Mouse (Mus musculus) testis, adult 2 months (tissue): ENCODE data around the gene Mcpt1. TPM values are rescaled to one million over a fixed set of nuclear protein-coding genes. Genes with fewer than 3 reads are reported as not detected.
"Not testable (repeated sequence)": the region's sequence is repeated elsewhere in the genome, so short reads cannot be mapped to it uniquely, and the experiment has no call there.

Experiments used
- H3K27ac ChIP-seq: fragments of 200-500 bp; 2 replicates; pipeline ENCODE4 v1.5.1; 2012; ENCODE audit warnings: low read depth, low read length; ENCODE audit not compliant: control insufficient read depth, insufficient read depth
- H3K27me3 ChIP-seq: fragments of 200-500 bp; 2 replicates; pipeline ENCODE4 v1.6.1; 2012; ENCODE audit warnings: mild to moderate bottlenecking, low read length, moderate library complexity; ENCODE audit not compliant: control insufficient read depth, insufficient read depth
- H3K36me3 ChIP-seq: fragments of 200-500 bp; 2 replicates; pipeline ENCODE4 v1.6.1; 2012; ENCODE audit warnings: mild to moderate bottlenecking, low read length; ENCODE audit not compliant: control insufficient read depth, insufficient read depth
- H3K4me1 ChIP-seq: fragments of 200-500 bp; 2 replicates; pipeline ENCODE4 v1.6.1; 2012; ENCODE audit warnings: low read length; ENCODE audit not compliant: control insufficient read depth, insufficient read depth
- H3K4me3 ChIP-seq: fragments of 200-500 bp; 2 replicates; pipeline ENCODE4 v1.5.1; 2012; ENCODE audit warnings: low read depth, mild to moderate bottlenecking, low read length, moderate library complexity, mixed read lengths; ENCODE audit not compliant: control insufficient read depth
- CTCF ChIP-seq: fragments of 200-500 bp; IDR thresholded peaks from 2 replicates; pipeline ENCODE4 v1.5.1; 2012; ENCODE audit warnings: low read depth, mild to moderate bottlenecking, inconsistent platforms, low read length, moderate library complexity; ENCODE audit not compliant: control insufficient read depth, insufficient read depth, insufficient replicate concordance
- POLR2A ChIP-seq: fragments of 200-500 bp; IDR thresholded peaks from 2 replicates; pipeline ENCODE4 v1.6.1; 2012; ENCODE audit warnings: low read depth, mild to moderate bottlenecking, inconsistent platforms, low read length, moderate library complexity; ENCODE audit not compliant: control insufficient read depth
- polyA plus RNA-seq: library from polyadenylated mRNA; depleted of rRNA; stranded (reverse); fragments of >200 nt; gene quantifications from 2 replicates; pipeline ENCODE4 v1.2.3, GENCODE M21; 2012; rRNA removed

Gene Mcpt1
- polyA plus RNA-seq, result not detected in 2 replicates

- not testable (repeated sequence) for H3K4me3 ChIP-seq, H3K27ac ChIP-seq, H3K36me3 ChIP-seq, H3K4me1 ChIP-seq, H3K27me3 ChIP-seq
Measured at GRCm38 (mm10) chr14:56017671-56018070, at the start of gene Mcpt1. Gene Mcpt1, plus strand, starts transcription at chr14:56017971.

GRCm38 (mm10) chr14:55987464-55987863 is 30.3 kb upstream of the Mcpt1 start:
- H3K36me3 ChIP-seq, H3K27ac ChIP-seq, H3K4me1 ChIP-seq, H3K4me3 ChIP-seq, H3K27me3 ChIP-seq: not testable (repeated sequence)

GRCm38 (mm10) chr14:56013147-56013546 is 4.6 kb upstream of the Mcpt1 start:
- Histone ChIP-seq H3K4me1 (no peaks in the 10 kb centered on the region; the same call in 1 of the 2 replicates), H3K27me3 (no peaks in the 10 kb centered on the region), H3K4me3 (no peak overlapping the region), H3K27ac (no peak overlapping the region), H3K36me3 (no peaks in the 10 kb centered on the region)
- TF ChIP-seq CTCF (no peak), POLR2A (no peak)

GRCm38 (mm10) chr14:56013924-56014323 is 3.8 kb upstream of the Mcpt1 start:
- Histone ChIP-seq H3K27ac (no peak overlapping the region), H3K36me3 (no peaks in the 10 kb centered on the region), H3K4me1 (no peaks in the 10 kb centered on the region; the same call in 1 of the 2 replicates), H3K27me3 (no peaks in the 10 kb centered on the region), H3K4me3 (no peak overlapping the region)
- TF ChIP-seq CTCF (no peak), POLR2A (no peak)

GRCm38 (mm10) chr14:56019446-56019845 is 1.7 kb downstream of the Mcpt1 start:
- H3K27me3 ChIP-seq, result no peaks in the 10 kb centered on the region
- H3K4me3 ChIP-seq, result no peak overlapping the region
- no peaks in the 10 kb centered on the region for H3K36me3 ChIP-seq
- no peak overlapping the region for H3K27ac ChIP-seq
- no peaks in the 10 kb centered on the region for H3K4me1 ChIP-seq
- TF ChIP-seq CTCF (no peak), POLR2A (no peak)

GRCm38 (mm10) chr14:56021305-56021704 is 3.5 kb downstream of the Mcpt1 start:
- H3K4me1 ChIP-seq, H3K4me3 ChIP-seq, H3K36me3 ChIP-seq, H3K27me3 ChIP-seq, H3K27ac ChIP-seq: not testable (repeated sequence)

- H3K27ac ChIP-seq, H3K27me3 ChIP-seq, H3K36me3 ChIP-seq, H3K4me1 ChIP-seq, H3K4me3 ChIP-seq: not testable (repeated sequence)
Measured at GRCm38 (mm10) chr14:56030395-56030794, 12.6 kb downstream of the Mcpt1 start, which contains the start of gene Mcpt9. Gene Mcpt9, minus strand, starts transcription at chr14:56030495.

GRCm38 (mm10) chr14:56034433-56034832 is 16.7 kb downstream of the Mcpt1 start:
- H3K4me3 ChIP-seq, result no peak overlapping the region
- H3K4me1 ChIP-seq, result no peaks in the 10 kb centered on the region
- TF ChIP-seq POLR2A, result no peak
- no peak for TF ChIP-seq CTCF
- H3K27me3 ChIP-seq, result no peaks in the 10 kb centered on the region
- no peak overlapping the region for H3K27ac ChIP-seq
- H3K36me3 ChIP-seq, result no peaks in the 10 kb centered on the region

GRCm38 (mm10) chr14:56041792-56042191 is 24.0 kb downstream of the Mcpt1 start, which contains the start of gene Mcpt2:
Gene Mcpt2, plus strand, starts transcription at chr14:56042041.
- H3K4me1 ChIP-seq, H3K27me3 ChIP-seq, H3K4me3 ChIP-seq, H3K27ac ChIP-seq, H3K36me3 ChIP-seq: not testable (repeated sequence)
